Comparison of ENCODE assay signal across 9 mouse cellular contexts in genomic region chr5:27641876-27642275, GRCm38 (mm10).
"Had no signal": no experiment of that assay in that cellular context is flagged by ENCODE, and none has a peak within 500 bp of the region (broad histone marks: within the 10 kb centered on the region; RNA-seq: fewer than 3 reads in every experiment).

No protein-coding gene starts in this region.

- ATAC-seq: midbrain, embryonic 13.5 days; midbrain, embryonic 15.5 days had no signal

- DNase-seq: lung, adult 18-20 months; lung, embryonic 14.5 days; lung, postnatal 10 days; lung, postnatal 36 days; thymus, adult 18-20 months; thymus, postnatal 14 days; thymus, postnatal 36 days had no signal
